Mouse (Mus musculus): ENCODE measurements around the gene Lair1. TPM values are rescaled to one million over a fixed set of nuclear protein-coding genes. Genes with fewer than 3 reads are reported as not detected.
"Not testable (repeated sequence)": the region's sequence is repeated elsewhere in the genome, so short reads cannot be mapped to it uniquely, and the experiment has no call there.

Lair1 gene
- polyA plus RNA-seq, 1 experiment from 2014 or later, result 0.63 TPM

DNA sequence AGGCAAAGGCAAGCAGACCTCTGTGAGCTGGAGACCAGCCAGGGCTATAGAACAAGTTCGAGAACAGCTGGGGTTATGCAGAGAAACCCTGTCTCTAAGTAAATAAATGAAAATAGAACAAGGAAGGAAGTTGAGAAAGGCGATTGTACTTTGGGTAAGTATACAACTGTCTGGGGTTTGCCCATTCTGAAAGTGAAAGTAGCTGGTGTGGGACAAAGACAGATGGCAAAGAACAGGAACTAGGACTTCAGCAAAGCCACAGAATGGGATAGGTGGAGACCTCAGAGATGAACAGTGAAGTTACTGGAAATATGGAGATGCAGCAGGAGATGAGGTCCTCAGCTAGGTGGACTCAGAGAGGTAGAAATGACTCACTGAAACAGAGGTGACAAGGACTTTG is 19.8 kb upstream of the Lair1 start:
- 61% methylated on average over 2 of the region's 2 CpGs for WGBS

GRCm38 (mm10) chr7:4081706-4082105 is 18.7 kb upstream of the Lair1 start:
- ATAC-seq (ENCODE audit: insufficient number of reproducible peaks, insufficient read depth, low FRiP score, low TSS enrichment), result no peak
- H3K4me3 ChIP-seq, result no peak overlapping the region
- H3K9ac ChIP-seq, result no peak overlapping the region
- H3K27ac ChIP-seq, result no peak overlapping the region
- no peaks in the 10 kb centered on the region for H3K27me3 ChIP-seq
- H3K9me3 ChIP-seq, result no peaks in the 10 kb centered on the region
- H3K4me2 ChIP-seq (replicated peaks), result no peak overlapping the region
- no peaks in the 10 kb centered on the region for H3K36me3 ChIP-seq
- no peaks in the 10 kb centered on the region for H3K4me1 ChIP-seq

More for the DNA sequence above, 19.8 kb upstream of the Lair1 start:
- Histone ChIP-seq H3K9ac (no peak overlapping the region), H3K27ac (no peak overlapping the region), H3K4me1 (no peaks in the 10 kb centered on the region), H3K4me2 (replicated peaks) (no peak overlapping the region), H3K4me3 (no peak overlapping the region), H3K36me3 (no peaks in the 10 kb centered on the region), H3K9me3 (no peaks in the 10 kb centered on the region), H3K27me3 (no peaks in the 10 kb centered on the region)
- no peak for ATAC-seq (ENCODE audit: insufficient number of reproducible peaks, insufficient read depth, low FRiP score, low TSS enrichment)

- no peaks in the 10 kb centered on the region for H3K27me3 ChIP-seq
- H3K4me2 ChIP-seq (replicated peaks), result no peak overlapping the region
- H3K9me3 ChIP-seq, result no peaks in the 10 kb centered on the region
- WGBS, result 85% methylated on average over 4 of the region's 4 CpGs
- H3K9ac ChIP-seq, result no peak overlapping the region
- no peak for ATAC-seq (ENCODE audit: insufficient number of reproducible peaks, insufficient read depth, low FRiP score, low TSS enrichment)
- no peak overlapping the region for H3K27ac ChIP-seq
- H3K36me3 ChIP-seq, result no peaks in the 10 kb centered on the region
- no peak overlapping the region for H3K4me3 ChIP-seq
- H3K4me1 ChIP-seq, result no peaks in the 10 kb centered on the region
These were observed 17.5 kb upstream of the Lair1 start for GRCm38 (mm10) chr7:4080552-4080951.

DNA sequence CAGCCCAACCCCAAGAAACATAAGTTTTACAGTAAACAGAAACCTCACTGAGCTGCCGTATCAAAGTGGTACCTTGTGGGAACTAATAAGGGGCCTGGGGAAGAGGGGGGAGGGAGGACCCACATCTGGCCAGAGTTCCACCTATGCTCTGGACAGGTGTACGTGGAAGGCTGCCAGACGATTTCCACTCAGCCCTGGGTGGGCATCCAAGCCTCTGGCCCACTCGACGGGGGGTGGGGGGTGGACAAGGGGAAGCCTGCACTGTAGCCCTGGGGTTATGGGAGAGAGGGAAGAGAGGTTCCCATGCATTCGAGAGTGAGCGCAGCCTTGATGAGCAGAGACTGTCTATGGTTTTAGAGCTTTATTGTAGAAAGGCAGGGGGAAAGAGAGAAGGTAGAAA is 16.5 kb upstream of the Lair1 start:
- no peak overlapping the region for H3K4me2 ChIP-seq (replicated peaks)
- no peaks in the 10 kb centered on the region for H3K4me1 ChIP-seq
- no peak overlapping the region for H3K9ac ChIP-seq
- WGBS, result 77% methylated on average over 7 of the region's 7 CpGs
- no peaks in the 10 kb centered on the region for H3K9me3 ChIP-seq
- no peak overlapping the region for H3K4me3 ChIP-seq
- no peak overlapping the region for H3K27ac ChIP-seq
- H3K36me3 ChIP-seq, result no peaks in the 10 kb centered on the region
- ATAC-seq (ENCODE audit: insufficient number of reproducible peaks, insufficient read depth, low FRiP score, low TSS enrichment), result no peak
- H3K27me3 ChIP-seq, result no peaks in the 10 kb centered on the region

GRCm38 (mm10) chr7:4073144-4073543 is 10.1 kb upstream of the Lair1 start:
- Histone ChIP-seq H3K27me3 (no peaks in the 10 kb centered on the region), H3K27ac (no peak overlapping the region), H3K36me3 (no peaks in the 10 kb centered on the region), H3K4me3 (no peak overlapping the region), H3K4me2 (replicated peaks) (no peak overlapping the region), H3K9me3 (no peaks in the 10 kb centered on the region), H3K4me1 (no peaks in the 10 kb centered on the region), H3K9ac (no peak overlapping the region)
- no peak for ATAC-seq (ENCODE audit: insufficient number of reproducible peaks, insufficient read depth, low FRiP score, low TSS enrichment)
- 78% methylated on average over 3 of the region's 3 CpGs for WGBS

- H3K9me3 ChIP-seq, result no peaks in the 10 kb centered on the region
- 85% methylated on average over 6 of the region's 6 CpGs for WGBS
These were observed 8.1 kb upstream of the Lair1 start for GRCm38 (mm10) chr7:4071066-4071465.

DNA sequence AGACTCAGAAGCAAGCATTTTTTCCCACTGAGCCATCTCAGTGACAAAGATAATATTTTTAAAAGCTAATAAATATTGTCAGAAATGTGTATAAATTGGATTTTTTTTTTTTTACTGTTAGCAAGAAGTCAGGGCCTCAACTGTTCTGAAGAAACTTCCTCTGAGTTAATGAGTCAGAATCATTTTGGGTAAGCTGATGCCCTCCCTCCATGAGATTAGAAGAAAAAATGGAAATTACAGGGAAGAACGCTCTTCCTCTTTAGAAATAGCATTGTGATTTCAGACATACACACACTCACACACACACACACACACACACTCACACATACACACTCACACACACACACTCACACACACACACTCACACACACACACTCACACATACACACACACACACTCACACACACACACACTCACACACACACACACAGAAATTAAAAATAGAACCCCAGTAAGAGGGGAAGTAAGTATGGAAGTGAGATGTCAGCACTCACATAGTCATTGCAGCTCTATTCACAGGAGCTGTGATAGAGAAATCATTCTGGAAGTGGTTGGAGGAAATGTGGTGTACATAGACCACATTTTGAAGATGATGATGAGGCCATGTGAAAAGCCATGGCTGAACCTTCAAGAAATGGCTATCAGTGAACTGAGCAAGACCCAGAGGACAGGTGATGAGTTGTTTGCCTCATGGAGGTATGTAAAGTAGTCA is 866 bp upstream of the Lair1 start:
- Histone ChIP-seq H3K4me1 (no peaks in the 10 kb centered on the region), H3K36me3 (no peaks in the 10 kb centered on the region), H3K4me3 (no peak overlapping the region), H3K9ac (no peak overlapping the region), H3K9me3 (no peaks in the 10 kb centered on the region), H3K27me3 (no peaks in the 10 kb centered on the region), H3K4me2 (replicated peaks) (no peak overlapping the region), H3K27ac (no peak overlapping the region)
- 89% methylated on average over 1 of the region's 1 CpGs for WGBS
- ATAC-seq (ENCODE audit: insufficient number of reproducible peaks, insufficient read depth, low FRiP score, low TSS enrichment), result no peak

More at GRCm38 (mm10) chr7:4071066-4071465, 8.1 kb upstream of the Lair1 start:
- Histone ChIP-seq H3K27me3 (no peaks in the 10 kb centered on the region), H3K27ac (no peak overlapping the region), H3K36me3 (no peaks in the 10 kb centered on the region), H3K4me2 (replicated peaks) (no peak overlapping the region), H3K4me3 (no peak overlapping the region), H3K4me1 (no peaks in the 10 kb centered on the region), H3K9ac (no peak overlapping the region)
- ATAC-seq (ENCODE audit: insufficient number of reproducible peaks, insufficient read depth, low FRiP score, low TSS enrichment), result no peak

GRCm38 (mm10) chr7:4060602-4061188 is 2.3 kb downstream of the Lair1 start:
- 52% methylated on average over 9 of the region's 9 CpGs for WGBS
- not testable (repeated sequence) for H3K9ac ChIP-seq; H3K36me3 ChIP-seq; H3K4me3 ChIP-seq; H3K4me1 ChIP-seq; ATAC-seq (ENCODE audit: insufficient number of reproducible peaks, insufficient read depth, low FRiP score, low TSS enrichment); H3K27me3 ChIP-seq; H3K27ac ChIP-seq; H3K9me3 ChIP-seq; H3K4me2 ChIP-seq (replicated peaks)

- no peak overlapping the region for H3K9ac ChIP-seq
These were observed 36.1 kb downstream of the Lair1 start for GRCm38 (mm10) chr7:4026794-4027421.

GRCm38 (mm10) chr7:4004636-4005035 is 58.4 kb downstream of the Lair1 start:
- 63% methylated on average over 3 of the region's 3 CpGs for WGBS
- not testable (repeated sequence) for H3K27me3 ChIP-seq; ATAC-seq (ENCODE audit: insufficient number of reproducible peaks, insufficient read depth, low FRiP score, low TSS enrichment)

More at GRCm38 (mm10) chr7:4026794-4027421, 36.1 kb downstream of the Lair1 start:
- Histone ChIP-seq H3K4me2 (replicated peaks) (no peak overlapping the region), H3K27ac (no peak overlapping the region), H3K4me1 (no peaks in the 10 kb centered on the region), H3K4me3 (no peak overlapping the region), H3K27me3 (no peaks in the 10 kb centered on the region), H3K36me3 (no peaks in the 10 kb centered on the region), H3K9me3 (no peaks in the 10 kb centered on the region)
- ATAC-seq (ENCODE audit: insufficient number of reproducible peaks, insufficient read depth, low FRiP score, low TSS enrichment), result no peak
- whole genome bisulfite sequencing, result 28% methylated on average over 3 of the region's 3 CpGs

DNA sequence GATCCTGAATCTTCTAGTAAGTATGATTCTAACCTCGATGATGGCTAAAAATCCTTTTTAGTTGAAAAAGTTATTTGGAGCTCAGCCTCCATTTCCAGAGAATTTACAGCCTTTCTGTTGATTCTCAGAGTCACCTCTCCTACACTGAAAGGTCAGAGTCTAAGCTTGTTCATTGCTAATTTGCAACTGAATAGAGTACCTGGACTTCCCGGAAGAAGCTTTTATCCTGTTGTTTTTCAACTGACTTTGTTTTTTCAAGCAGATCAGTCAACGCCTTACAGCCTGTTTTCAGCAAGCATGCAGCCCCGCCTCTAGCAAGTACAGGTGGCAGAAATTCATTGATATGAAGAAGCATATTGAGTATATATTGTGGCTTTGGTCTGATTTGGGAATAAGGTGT is 59.0 kb downstream of the Lair1 start:
- 84% methylated on average over 4 of the region's 4 CpGs for WGBS
- not testable (repeated sequence) for ATAC-seq (ENCODE audit: insufficient number of reproducible peaks, insufficient read depth, low FRiP score, low TSS enrichment); H3K9ac ChIP-seq; H3K27ac ChIP-seq; H3K4me1 ChIP-seq; H3K36me3 ChIP-seq; H3K4me3 ChIP-seq; H3K27me3 ChIP-seq; H3K9me3 ChIP-seq; H3K4me2 ChIP-seq (replicated peaks)

More at GRCm38 (mm10) chr7:4004636-4005035, 58.4 kb downstream of the Lair1 start:
- H3K9ac ChIP-seq; H3K9me3 ChIP-seq; H3K4me1 ChIP-seq; H3K27ac ChIP-seq; H3K36me3 ChIP-seq; H3K4me3 ChIP-seq; H3K4me2 ChIP-seq (replicated peaks): not testable (repeated sequence)

DNA sequence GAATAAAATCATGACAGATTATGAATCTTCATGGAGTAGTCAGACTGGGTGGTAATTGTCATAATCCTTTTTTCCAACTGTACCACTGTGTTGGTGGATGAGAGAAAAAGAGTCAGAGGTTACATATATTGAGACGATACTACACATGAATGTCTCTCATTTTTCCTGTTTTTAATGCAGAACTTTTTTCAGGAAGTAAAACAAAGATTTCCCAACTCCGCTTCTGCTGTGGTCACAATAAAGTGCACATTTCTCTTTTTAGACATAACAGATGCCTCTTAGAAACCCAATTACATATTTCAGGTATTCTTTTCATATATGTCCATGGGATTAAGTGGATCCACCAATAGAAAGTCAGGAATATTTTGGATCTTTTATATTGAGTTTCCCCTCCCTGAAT is 101.0 kb downstream of the Lair1 start:
- ATAC-seq (ENCODE audit: insufficient number of reproducible peaks, insufficient read depth, low FRiP score, low TSS enrichment), result no peak
- WGBS, result 74% methylated on average over 2 of the region's 2 CpGs
- Histone ChIP-seq H3K4me1 (no peaks in the 10 kb centered on the region), H3K27ac (no peak overlapping the region), H3K9ac (no peak overlapping the region), H3K4me2 (replicated peaks) (no peak overlapping the region), H3K4me3 (no peak overlapping the region), H3K36me3 (no peaks in the 10 kb centered on the region), H3K9me3 (no peaks in the 10 kb centered on the region), H3K27me3 (no peaks in the 10 kb centered on the region)

Measured in embryonic facial prominence, embryonic 12.5 days (tissue).